Mouse (Mus musculus) embryo, embryonic 10.5 days (tissue): ENCODE measurements around the gene Nkd1.

Experiments
- DNase-seq: peaks from one replicate; pipeline ENCODE4 v3.0.0-alpha.2; 2015; ENCODE audit warnings: low spot score

Nkd1 gene

GRCm38 (mm10) chr8:88537998-88538975 is 17.1 kb downstream of the Nkd1 start:
- DNase-seq, result no peak

- no peak for DNase-seq
Observed at GRCm38 (mm10) chr8:88538976-88539371, 17.8 kb downstream of the Nkd1 start.

- DNase-seq, result no peak
Observed at GRCm38 (mm10) chr8:88539963-88540362, 18.8 kb downstream of the Nkd1 start.

GRCm38 (mm10) chr8:88542596-88543213 is 21.6 kb downstream of the Nkd1 start:
- no peak for DNase-seq

- DNase-seq, result no peak
Observed at GRCm38 (mm10) chr8:88544677-88545076, 23.5 kb downstream of the Nkd1 start.

- DNase-seq, result no peak
Observed at GRCm38 (mm10) chr8:88545441-88545840, 24.3 kb downstream of the Nkd1 start.

GRCm38 (mm10) chr8:88546032-88546732 is 25.0 kb downstream of the Nkd1 start:
- no peak for DNase-seq

- no peak for DNase-seq
Observed at GRCm38 (mm10) chr8:88555669-88556068, 34.5 kb downstream of the Nkd1 start.

- DNase-seq, result no peak
Observed at GRCm38 (mm10) chr8:88559985-88560473, 38.9 kb downstream of the Nkd1 start.

GRCm38 (mm10) chr8:88561402-88561801 is 40.2 kb downstream of the Nkd1 start:
- DNase-seq, result no peak

- no peak for DNase-seq
Observed at GRCm38 (mm10) chr8:88564256-88564903, 43.2 kb downstream of the Nkd1 start.

- no peak for DNase-seq
Observed at GRCm38 (mm10) chr8:88566119-88566518, 45.0 kb downstream of the Nkd1 start.

GRCm38 (mm10) chr8:88567314-88568121 is 46.4 kb downstream of the Nkd1 start:
- DNase-seq, result peak; percentile 57

GRCm38 (mm10) chr8:88568211-88568610 is 47.1 kb downstream of the Nkd1 start:
- DNase-seq, result no peak

GRCm38 (mm10) chr8:88569366-88569765 is 48.2 kb downstream of the Nkd1 start:
- DNase-seq, result no peak

- peak; percentile 73 for DNase-seq
Observed at GRCm38 (mm10) chr8:88570293-88570998, 49.3 kb downstream of the Nkd1 start.

GRCm38 (mm10) chr8:88571434-88572184 is 50.5 kb downstream of the Nkd1 start:
- no peak for DNase-seq

GRCm38 (mm10) chr8:88572185-88572909 is 51.2 kb downstream of the Nkd1 start:
- DNase-seq, result no peak
